Mouse (Mus musculus): Measurements from ENCODE around the gene Apc2. TPM values are rescaled to one million over a fixed set of nuclear protein-coding genes. Genes with fewer than 3 reads are reported as not detected.
A peak's percentile ranks its signal among the peaks of the same experiment; 100 is the strongest.
"Not testable (repeated sequence)": the region's sequence is repeated elsewhere in the genome, so short reads cannot be mapped to it uniquely, and the experiment has no call there.

Apc2 gene
- polyA plus RNA-seq, 1 experiment from 2014 or later = 247 TPM

- no peak overlapping the region for H3K27ac ChIP-seq
- 38% methylated on average over 9 of the region's 9 CpGs for WGBS
- no peaks in the 10 kb centered on the region for H3K9me3 ChIP-seq
- no peak overlapping the region for H3K4me3 ChIP-seq
- H3K27me3 ChIP-seq (replicated peaks) = peaks cover 88% of the 10 kb centered on the region
- ATAC-seq (replicated peaks) = no peak
- no peaks in the 10 kb centered on the region for H3K36me3 ChIP-seq (replicated peaks)
- no peak overlapping the region for H3K9ac ChIP-seq
- H3K4me2 ChIP-seq = no peak overlapping the region
- H3K4me1 ChIP-seq = peaks cover 36% of the 10 kb centered on the region
Observed at GRCm38 (mm10) chr10:80344131-80344661, 48.4 kb downstream of the Apc2 start.

- H3K9ac ChIP-seq = no peak overlapping the region
- peaks cover 33% of the 10 kb centered on the region for H3K4me1 ChIP-seq
- H3K4me3 ChIP-seq = no peak overlapping the region
- H3K27ac ChIP-seq = no peak overlapping the region
- H3K9me3 ChIP-seq = no peaks in the 10 kb centered on the region
- WGBS = under 1% methylated on average over 16 of the region's 16 CpGs
- no peak for ATAC-seq (replicated peaks)
- peaks cover 97% of the 10 kb centered on the region for H3K27me3 ChIP-seq (replicated peaks)
- H3K36me3 ChIP-seq (replicated peaks) = no peaks in the 10 kb centered on the region
- no peak overlapping the region for H3K4me2 ChIP-seq
Observed at GRCm38 (mm10) chr10:80345122-80345521, 49.3 kb downstream of the Apc2 start.

- 77% methylated on average over 6 of the region's 6 CpGs for WGBS
- not testable (repeated sequence) for H3K4me3 ChIP-seq; ATAC-seq (replicated peaks); H3K9ac ChIP-seq; H3K36me3 ChIP-seq (replicated peaks); H3K9me3 ChIP-seq; H3K27ac ChIP-seq; H3K4me2 ChIP-seq
- Histone ChIP-seq H3K27me3 (replicated peaks) (peaks cover 97% of the 10 kb centered on the region), H3K4me1 (peaks cover 30% of the 10 kb centered on the region)
Observed at GRCm38 (mm10) chr10:80345929-80346328, 50.2 kb downstream of the Apc2 start.

- Histone ChIP-seq H3K27me3 (replicated peaks) (peaks cover 95% of the 10 kb centered on the region), H3K4me3 (no peak overlapping the region), H3K9ac (no peak overlapping the region), H3K9me3 (no peaks in the 10 kb centered on the region), H3K4me2 (no peak overlapping the region), H3K27ac (no peak overlapping the region), H3K4me1 (peaks cover 22% of the 10 kb centered on the region), H3K36me3 (replicated peaks) (no peaks in the 10 kb centered on the region)
- ATAC-seq (replicated peaks) = no peak
- 17% methylated on average over 17 of the region's 17 CpGs for WGBS
Observed at GRCm38 (mm10) chr10:80347514-80347967, 51.8 kb downstream of the Apc2 start.

- no peak within 1 kb of the TSS for H3K4me3 ChIP-seq
- H3K36me3 ChIP-seq (replicated peaks) = no peaks in the 10 kb centered on the region
- H3K9ac ChIP-seq = no peak within 1 kb of the TSS
- under 1% methylated on average over 40 of the region's 42 CpGs for WGBS
- H3K9me3 ChIP-seq = no peaks in the 10 kb centered on the region
- H3K27ac ChIP-seq = no peak within 1 kb of the TSS
- peaks cover 14% of the 10 kb centered on the region for H3K4me1 ChIP-seq
- no peak for ATAC-seq (replicated peaks)
- peak within 1 kb of the TSS; percentile 2 for H3K4me2 ChIP-seq
- H3K27me3 ChIP-seq (replicated peaks) = peaks cover 95% of the 10 kb centered on the region
Observed at GRCm38 (mm10) chr10:80348244-80348781, 52.5 kb downstream of the Apc2 start, which contains the start of gene Adamtsl5. Adamtsl5 (minus strand) TSS chr10:80348412.

- WGBS = 16% methylated on average over 25 of the region's 26 CpGs
- no peak overlapping the region for H3K4me3 ChIP-seq
Observed at GRCm38 (mm10) chr10:80348981-80349380, 53.2 kb downstream of the Apc2 start.

GRCm38 (mm10) chr10:80350292-80350691, 54.5 kb downstream of the Apc2 start:
- ATAC-seq (replicated peaks) = peak; percentile 68
- Histone ChIP-seq H3K4me2 (no peak overlapping the region), H3K9me3 (no peaks in the 10 kb centered on the region), H3K27me3 (replicated peaks) (peaks cover 92% of the 10 kb centered on the region), H3K27ac (no peak overlapping the region), H3K4me3 (no peak overlapping the region), H3K4me1 (peaks cover 9% of the 10 kb centered on the region; the same call in 1 of the 2 replicates), H3K36me3 (replicated peaks) (no peaks in the 10 kb centered on the region), H3K9ac (no peak overlapping the region)
- WGBS = 5% methylated on average over 7 of the region's 7 CpGs

More at GRCm38 (mm10) chr10:80348981-80349380, 53.2 kb downstream of the Apc2 start:
- H3K27me3 ChIP-seq (replicated peaks) = peaks cover 93% of the 10 kb centered on the region
- no peak overlapping the region for H3K27ac ChIP-seq
- H3K9me3 ChIP-seq = no peaks in the 10 kb centered on the region
- no peak for ATAC-seq (replicated peaks)
- H3K4me1 ChIP-seq = peaks cover 9% of the 10 kb centered on the region
- no peaks in the 10 kb centered on the region for H3K36me3 ChIP-seq (replicated peaks)
- no peak overlapping the region for H3K9ac ChIP-seq
- H3K4me2 ChIP-seq = 0 out of 2 replicates have a peak overlapping the region, but pooled peaks have one; percentile 2

- H3K9ac ChIP-seq = no peak overlapping the region
- H3K27ac ChIP-seq = no peak overlapping the region
- ATAC-seq (replicated peaks) = no peak
- peaks cover 94% of the 10 kb centered on the region for H3K27me3 ChIP-seq (replicated peaks)
- H3K9me3 ChIP-seq = no peaks in the 10 kb centered on the region
- no peaks in the 10 kb centered on the region for H3K36me3 ChIP-seq (replicated peaks)
- WGBS = 23% methylated on average over 11 of the region's 11 CpGs
- H3K4me1 ChIP-seq = peaks cover 20% of the 10 kb centered on the region
- H3K4me2 ChIP-seq = no peak overlapping the region
- no peak overlapping the region for H3K4me3 ChIP-seq
Observed at GRCm38 (mm10) chr10:80351896-80352295, 56.1 kb downstream of the Apc2 start.

- Histone ChIP-seq H3K4me3 (no peak overlapping the region), H3K36me3 (replicated peaks) (no peaks in the 10 kb centered on the region), H3K4me2 (no peak overlapping the region), H3K9ac (no peak overlapping the region), H3K27ac (no peak overlapping the region), H3K4me1 (peaks cover 29% of the 10 kb centered on the region), H3K27me3 (replicated peaks) (peaks cover 95% of the 10 kb centered on the region), H3K9me3 (no peaks in the 10 kb centered on the region)
- ATAC-seq (replicated peaks) = no peak
- 65% methylated on average over 8 of the region's 8 CpGs for WGBS
Observed at GRCm38 (mm10) chr10:80352727-80353126, 57.0 kb downstream of the Apc2 start.

GRCm38 (mm10) chr10:80355431-80355830, 59.7 kb downstream of the Apc2 start:
- WGBS = 5% methylated on average over 9 of the region's 9 CpGs
- H3K4me3 ChIP-seq = no peak overlapping the region
- no peak overlapping the region for H3K27ac ChIP-seq
- H3K4me1 ChIP-seq = peaks cover 25% of the 10 kb centered on the region
- no peaks in the 10 kb centered on the region for H3K9me3 ChIP-seq
- H3K9ac ChIP-seq = no peak overlapping the region
- peaks cover 83% of the 10 kb centered on the region for H3K27me3 ChIP-seq (replicated peaks)
- no peaks in the 10 kb centered on the region for H3K36me3 ChIP-seq (replicated peaks)
- no peak for ATAC-seq (replicated peaks)
- H3K4me2 ChIP-seq = no peak overlapping the region

GRCm38 (mm10) chr10:80356001-80356682, 60.4 kb downstream of the Apc2 start, which contains the start of gene Plk5:
Plk5 (plus strand) TSS chr10:80356459.
- ATAC-seq (replicated peaks) = no peak
- WGBS = 2% methylated on average over 52 of the region's 53 CpGs
- H3K9ac ChIP-seq = peak within 1 kb of the TSS; percentile 16

GRCm38 (mm10) chr10:80356737-80357136, 61.0 kb downstream of the Apc2 start:
- Histone ChIP-seq H3K27me3 (replicated peaks) (peaks cover 71% of the 10 kb centered on the region), H3K9ac (peak overlapping the region; percentile 16), H3K4me1 (peaks cover 25% of the 10 kb centered on the region), H3K9me3 (no peaks in the 10 kb centered on the region), H3K4me2 (peak overlapping the region; percentile 68), H3K36me3 (replicated peaks) (no peaks in the 10 kb centered on the region), H3K27ac (no peak overlapping the region), H3K4me3 (peak overlapping the region; percentile 38)
- ATAC-seq (replicated peaks) = peak; percentile 40; the same call in 1 of the 2 replicates
- 2% methylated on average over 34 of the region's 34 CpGs for WGBS

More at GRCm38 (mm10) chr10:80356001-80356682, 60.4 kb downstream of the Apc2 start, which contains the start of gene Plk5:
- H3K27me3 ChIP-seq (replicated peaks) = peaks cover 76% of the 10 kb centered on the region
- H3K4me3 ChIP-seq = peak within 1 kb of the TSS; percentile 38
- H3K9me3 ChIP-seq = no peaks in the 10 kb centered on the region
- peak within 1 kb of the TSS; percentile 68 for H3K4me2 ChIP-seq
- H3K36me3 ChIP-seq (replicated peaks) = no peaks in the 10 kb centered on the region
- no peak within 1 kb of the TSS for H3K27ac ChIP-seq
- peaks cover 25% of the 10 kb centered on the region for H3K4me1 ChIP-seq

Data from midbrain, embryonic 15.5 days (tissue).